Comparison of ENCODE assay signal across 9 mouse cellular contexts in genomic region chr10:60209237-60209636, GRCm38 (mm10). TPM values are rescaled to one million over a fixed set of nuclear protein-coding genes. Genes with fewer than 3 reads are reported as not detected.
DNase-seq lines count a peak whose midpoint lies in the region; ATAC-seq and TF ChIP-seq lines count a peak whose summit lies in the region.
"Had no signal": no experiment of that assay in that cellular context is flagged by ENCODE, and none has a peak within 500 bp of the region (broad histone marks: within the 10 kb centered on the region; RNA-seq: fewer than 3 reads in every experiment).

No protein-coding gene starts in this region.

- H3K9ac ChIP-seq in hindbrain, postnatal 0 days (replicated peaks; ENCODE audit: low read length), result no peak overlapping the region

- H3K4me3 ChIP-seq in spleen, adult 2 months (ENCODE audit: extremely low read depth, insufficient read depth, insufficient read length), result no peak overlapping the region
- H3K4me3 ChIP-seq in gastrocnemius, adult 2 months, result no peak overlapping the region; the same call in 1 of the 2 replicates
- no peak overlapping the region for H3K4me3 ChIP-seq in hindbrain, postnatal 0 days (ENCODE audit: low read length)

- no peak for TF ChIP-seq CTCF in spleen, adult 2 months (IDR thresholded peaks at IDR 0.05; ENCODE audit: extremely low read depth, insufficient read depth, insufficient read length, insufficient replicate concordance)
- peak; percentile 7; the same call in 1 of the 2 replicates for TF ChIP-seq CTCF in gastrocnemius, adult 2 months (IDR thresholded peaks at IDR 0.05)
- no peak for TF ChIP-seq CTCF in hindbrain, postnatal 0 days (IDR thresholded peaks at IDR 0.05; ENCODE audit: low read depth)

- DNase-seq in spleen, adult 2 months (ENCODE audit: low read depth in 1 of 2, low spot score in 2 of 2), result no peak
- DNase-seq in spleen, adult 18-20 months, result no peak
- DNase-seq in cerebellum, adult 18-20 months, result peak; percentile 77 to 80
- DNase-seq in gastrocnemius, adult 2 months, result peak; percentile 95
- peak; percentile 69 for DNase-seq in hindbrain, postnatal 0 days (ENCODE audit: low spot score)
- DNase-seq in lung, postnatal 4 days, result peak; percentile 54 to 62
- no peak for DNase-seq in natural killer cell, adult 2 months (ENCODE audit: low spot score in 2 of 2)
- DNase-seq in spleen, postnatal 14 days (ENCODE audit: low spot score in 2 of 2), result no peak

- WGBS in spleen, adult 2 months, result 50% methylated on average over 5 of the region's 5 CpGs
- WGBS in hindbrain, postnatal 0 days, result 31% methylated on average over 5 of the region's 5 CpGs

- no peaks in the 10 kb centered on the region for H3K9me3 ChIP-seq in hindbrain, postnatal 0 days (ENCODE audit: low read length)

- ATAC-seq in hindbrain, postnatal 0 days, result peak; percentile 68

- H3K27me3 ChIP-seq in spleen, adult 2 months (ENCODE audit: control insufficient read depth, insufficient read depth, low read length), result no peaks in the 10 kb centered on the region
- H3K27me3 ChIP-seq in hindbrain, postnatal 0 days (ENCODE audit: insufficient read depth, low read length), result no peaks in the 10 kb centered on the region

- H3K27ac ChIP-seq in spleen, adult 2 months (ENCODE audit: insufficient read depth, low read length), result peak overlapping the region; percentile 59
- peak overlapping the region; percentile 91 for H3K27ac ChIP-seq in gastrocnemius, adult 2 months
- peak overlapping the region; percentile 43 for H3K27ac ChIP-seq in hindbrain, postnatal 0 days
- H3K27ac ChIP-seq: kidney, postnatal 0 days had no signal

- no peaks in the 10 kb centered on the region; the same call in 1 of the 2 replicates for H3K36me3 ChIP-seq in spleen, adult 2 months (ENCODE audit: control insufficient read depth, insufficient read depth, low read length)
- no peaks in the 10 kb centered on the region for H3K36me3 ChIP-seq in hindbrain, postnatal 0 days (ENCODE audit: insufficient read depth, low read length)

- TF ChIP-seq POLR2A in spleen, adult 2 months (IDR thresholded peaks at IDR 0.05; ENCODE audit: low read depth, low read length), result no peak

- intact Hi-C loops in gastrocnemius, adult 2 months (cut with DNase I), result no loop called here

- peaks cover 26% of the 10 kb centered on the region; the same call in 1 of the 2 replicates for H3K4me1 ChIP-seq in spleen, adult 2 months (ENCODE audit: control insufficient read depth, insufficient read depth, insufficient read length)
- H3K4me1 ChIP-seq in hindbrain, postnatal 0 days (ENCODE audit: insufficient read depth, low read length), result peaks cover 24% of the 10 kb centered on the region

- no peak overlapping the region for H3K4me2 ChIP-seq in hindbrain, postnatal 0 days (ENCODE audit: low read depth, low read length)

RNA-seq across cellular contexts. Expression of gene Chst3, which starts 9.8 kb away (rescaled TPM):
- 89.3 and 105 TPM in 2 replicates for polyA plus RNA-seq in spleen, adult 2 months (2012; rRNA removed)
- total RNA-seq in gastrocnemius, adult 2 months (2021), result under 1 TPM; 0.23 to 0.64 TPM
- 7.2 and 10.0 TPM in 2 replicates for total RNA-seq in hindbrain, postnatal 0 days (2014; rRNA removed)
- polyA plus RNA-seq in hindbrain, postnatal 0 days (2015; fragmentation: Nextera tagmentation; extraction: Ambion mirVana), result 0.89 and 0.96 TPM in 2 replicates

Comparison
In these comparisons a context has a peak if more than half of its experiments do, and no peak if none do; other contexts are left out.
1. DNase-seq: peak in cerebellum, adult 18-20 months (2 of 2), gastrocnemius, adult 2 months (single experiment), hindbrain, postnatal 0 days (single experiment) and lung, postnatal 4 days (2 of 2); none in spleen, adult 2 months (0 of 2), spleen, adult 18-20 months (0 of 2), natural killer cell, adult 2 months (0 of 2) and spleen, postnatal 14 days (0 of 2).
2. Peak in every context shown above with its lines, with median percentiles within 50 percentile points of each other: H3K27ac ChIP-seq.